Mouse (Mus musculus): ENCODE results near the gene Rsbn1.
A peak's percentile ranks its signal among the peaks of the same experiment; 100 is the strongest.

Gene Rsbn1

DNA sequence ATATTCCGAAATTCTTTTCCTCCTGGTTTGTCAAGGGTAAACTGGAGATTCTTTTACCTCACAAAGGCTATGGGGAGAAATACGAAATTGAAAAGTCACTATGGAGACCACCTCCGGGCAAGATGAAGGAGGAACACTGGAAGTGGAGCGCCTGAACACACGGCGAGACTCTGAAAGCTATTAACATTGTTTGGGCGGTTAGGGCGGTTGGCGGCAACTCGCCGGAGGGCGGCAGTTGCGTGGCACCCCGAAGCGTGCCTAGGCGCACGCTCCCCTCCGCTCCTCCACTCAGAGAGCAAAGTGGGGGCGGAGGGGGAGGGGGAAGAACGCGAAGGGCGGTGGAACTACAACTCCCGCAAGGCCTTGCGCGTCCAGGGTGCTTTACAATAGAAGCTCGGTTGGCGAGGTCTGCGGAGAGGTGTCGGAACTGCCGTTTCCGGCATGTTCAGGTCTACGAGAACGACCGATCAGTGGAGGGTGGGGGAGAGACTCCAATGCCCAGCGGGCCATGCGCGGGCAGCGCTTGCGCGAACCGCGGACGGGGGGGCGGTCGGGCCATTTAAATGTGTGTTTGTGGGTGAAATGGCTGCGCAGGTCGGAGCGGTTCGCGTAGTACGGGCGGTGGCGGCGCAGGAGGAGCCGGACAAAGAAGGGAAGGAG, at the start of gene Rsbn1:
Rsbn1 (plus strand) TSS at position 111 of the 660 bp plus-strand sequence.
- DNase-seq (ENCODE audit: low spot score in 2 of 2): peak; percentile 93 to 95

- no peak for DNase-seq (ENCODE audit: low spot score in 2 of 2)
Measured at GRCm38 (mm10) chr3:103864200-103864599, 49.7 kb upstream of the Rsbn1 start.

GRCm38 (mm10) chr3:103867424-103867971, 46.4 kb upstream of the Rsbn1 start:
- no peak for DNase-seq (ENCODE audit: low spot score in 2 of 2)

DNA sequence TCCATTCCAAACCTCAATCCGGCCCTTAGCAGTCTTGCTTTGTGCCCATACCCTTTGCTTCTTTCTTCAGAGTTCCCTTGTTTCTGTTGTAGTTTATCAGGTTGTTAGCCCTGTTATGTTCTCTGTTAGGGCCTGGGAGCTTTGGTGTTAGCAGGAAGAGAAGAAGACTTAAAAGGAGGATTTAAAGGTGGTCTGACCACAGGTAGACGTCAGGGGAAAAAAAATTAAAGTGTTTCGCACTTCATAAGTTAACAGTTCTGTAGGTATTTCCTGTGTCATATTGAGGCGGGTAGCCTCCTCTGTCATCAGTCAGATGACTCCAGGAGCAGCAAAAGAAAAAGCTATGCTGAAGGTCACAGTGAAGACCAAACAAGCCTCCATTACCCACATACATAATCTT, 45.9 kb upstream of the Rsbn1 start:
- no peak for DNase-seq (ENCODE audit: low spot score in 2 of 2)

- DNase-seq (ENCODE audit: low spot score in 2 of 2): no peak
Measured at GRCm38 (mm10) chr3:103872663-103873098, 41.2 kb upstream of the Rsbn1 start.

GRCm38 (mm10) chr3:103874329-103874728, 39.6 kb upstream of the Rsbn1 start:
- DNase-seq (ENCODE audit: low spot score in 2 of 2): no peak

GRCm38 (mm10) chr3:103885946-103886345, 28.0 kb upstream of the Rsbn1 start:
- DNase-seq (ENCODE audit: low spot score in 2 of 2): no peak

- peak; percentile 36 to 71 for DNase-seq (ENCODE audit: low spot score in 2 of 2)
Measured at GRCm38 (mm10) chr3:103887581-103887980, 26.3 kb upstream of the Rsbn1 start.

- DNase-seq (ENCODE audit: low spot score in 2 of 2): no peak
Measured at GRCm38 (mm10) chr3:103893374-103893773, 20.5 kb upstream of the Rsbn1 start.

DNA sequence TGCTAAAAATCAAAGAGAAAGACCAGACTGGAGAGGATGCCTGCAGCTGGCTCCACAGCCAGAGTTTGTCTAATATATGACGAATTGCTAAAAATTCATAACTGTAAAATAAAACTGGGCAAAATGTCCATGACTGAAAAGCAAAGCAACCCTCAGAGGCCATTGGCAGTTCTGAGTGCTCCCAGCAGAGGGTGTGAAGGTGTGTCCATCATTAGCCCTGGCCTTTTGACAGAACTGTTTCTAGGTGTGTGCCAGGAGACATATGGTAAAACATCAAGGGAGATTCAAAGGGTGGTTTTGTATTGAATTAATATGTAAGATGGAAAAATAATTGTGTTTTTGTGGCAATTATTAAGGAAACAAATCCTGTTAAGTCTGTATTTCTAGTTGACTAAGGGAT, 9.2 kb upstream of the Rsbn1 start:
- DNase-seq (ENCODE audit: low spot score in 2 of 2): peak; percentile 58 to 75

- no peak for DNase-seq (ENCODE audit: low spot score in 2 of 2)
Measured at GRCm38 (mm10) chr3:103907335-103908030, 6.4 kb upstream of the Rsbn1 start.

GRCm38 (mm10) chr3:103908781-103909180, 5.1 kb upstream of the Rsbn1 start:
- DNase-seq (ENCODE audit: low spot score in 2 of 2): no peak

GRCm38 (mm10) chr3:103913451-103913961, 414 bp upstream of the Rsbn1 start:
- DNase-seq (ENCODE audit: low spot score in 2 of 2): peak; percentile 49 to 76

- peak in 1 of 2 experiments; percentile 63 for DNase-seq (ENCODE audit: low spot score in 2 of 2)
Measured at GRCm38 (mm10) chr3:103914732-103915508, 1.0 kb downstream of the Rsbn1 start.

DNA sequence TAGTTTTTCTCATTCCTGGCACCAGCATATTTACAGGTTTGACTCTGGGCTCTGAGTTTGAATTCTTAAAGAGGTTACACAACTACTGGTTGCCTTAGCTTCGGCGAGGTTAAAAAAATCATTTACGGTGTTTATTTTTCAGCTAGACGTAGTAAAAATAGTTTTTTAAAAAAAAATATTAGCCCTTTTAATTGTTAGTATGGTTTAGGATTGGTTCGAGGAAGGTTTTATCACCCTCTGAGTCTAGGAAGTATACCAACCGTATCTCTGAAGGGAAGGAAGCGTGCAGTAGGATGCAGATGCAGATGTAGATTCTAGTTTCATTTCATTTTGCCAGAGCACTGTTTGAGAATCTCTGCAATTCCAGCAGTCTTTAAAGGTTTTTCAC, 1.6 kb downstream of the Rsbn1 start:
- no peak for DNase-seq (ENCODE audit: low spot score in 2 of 2)

DNA sequence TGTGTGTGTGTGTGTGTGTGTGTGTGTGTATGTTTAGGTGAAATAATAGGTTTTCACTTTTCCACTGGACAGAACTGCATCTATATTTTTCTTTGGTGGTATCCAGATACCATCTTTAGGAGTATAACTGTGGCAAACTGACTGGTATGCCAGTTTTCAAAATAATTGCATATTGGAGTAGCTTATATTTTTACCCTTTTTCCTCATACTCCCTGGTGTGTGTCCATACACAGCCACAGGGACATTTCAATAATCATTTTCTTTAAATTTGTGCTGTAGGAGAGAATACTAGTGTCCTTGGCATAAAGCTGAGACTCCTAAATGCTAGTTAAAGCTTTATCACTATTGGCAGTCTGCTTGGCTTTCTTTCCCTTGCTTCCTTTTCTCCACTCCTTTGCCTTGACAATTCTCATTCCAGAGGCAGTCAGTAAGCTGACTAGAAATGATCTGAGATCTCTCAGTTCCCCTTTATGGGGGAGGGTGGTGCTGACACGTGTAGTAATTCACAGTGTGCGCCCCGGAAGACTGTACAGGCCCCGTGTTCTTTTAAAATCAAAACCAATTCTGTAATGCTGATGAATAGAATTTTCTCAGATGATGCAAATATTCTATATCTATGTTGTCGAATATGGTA, 2.4 kb downstream of the Rsbn1 start:
- no peak for DNase-seq (ENCODE audit: low spot score in 2 of 2)

DNA sequence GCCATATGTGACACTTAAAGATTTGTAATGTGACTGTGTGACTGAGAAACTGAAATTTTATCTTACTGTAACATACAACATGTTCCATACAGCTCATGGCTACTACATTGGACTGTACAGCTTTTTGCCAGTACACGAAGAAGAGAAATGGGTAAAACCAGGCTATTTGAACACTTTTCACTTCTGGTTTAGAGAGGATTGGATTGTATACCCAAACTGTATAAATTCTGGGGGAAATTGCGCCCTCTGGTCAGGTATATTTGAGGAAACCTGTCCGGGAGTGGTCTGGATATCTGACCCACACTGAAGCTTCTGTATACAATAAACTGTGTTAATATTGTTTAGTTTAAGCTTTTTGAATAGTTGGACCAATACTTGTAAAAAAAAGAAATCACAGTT, 2.9 kb downstream of the Rsbn1 start:
- DNase-seq (ENCODE audit: low spot score in 2 of 2): no peak

GRCm38 (mm10) chr3:103920094-103920493, 6.2 kb downstream of the Rsbn1 start:
- DNase-seq (ENCODE audit: low spot score in 2 of 2): no peak

DNA sequence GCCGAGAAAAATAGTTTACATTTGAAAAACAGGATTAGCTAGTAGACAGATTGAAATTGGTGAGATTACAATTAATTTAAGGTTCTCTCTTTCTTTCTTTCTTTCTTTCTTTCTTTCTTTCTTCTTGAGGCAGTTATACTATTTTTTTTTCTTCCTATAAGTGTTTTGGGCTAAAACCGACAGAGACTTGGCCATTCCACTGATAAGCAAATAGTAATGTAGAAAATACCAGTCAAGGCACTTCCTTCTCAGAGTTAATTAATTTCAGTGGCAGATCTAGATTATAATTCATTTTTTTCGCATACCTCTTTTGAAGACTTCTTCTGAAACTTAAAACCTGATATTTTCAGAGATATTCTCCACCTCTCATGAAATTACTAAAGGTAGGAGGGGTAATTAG, 11.4 kb downstream of the Rsbn1 start:
- no peak for DNase-seq (ENCODE audit: low spot score in 2 of 2)

GRCm38 (mm10) chr3:103927511-103927910, 13.6 kb downstream of the Rsbn1 start:
- peak; percentile 40 to 70 for DNase-seq (ENCODE audit: low spot score in 2 of 2)

GRCm38 (mm10) chr3:103944794-103945562, 31.1 kb downstream of the Rsbn1 start:
- DNase-seq (ENCODE audit: low spot score in 2 of 2): no peak

Data from spleen, postnatal 4 days (tissue).